Mouse (Mus musculus) liver, adult 2 months (tissue): ENCODE measurements around the gene Npm3.
A peak's percentile ranks its signal among the peaks of the same experiment; 100 is the strongest.

ENCODE experiments used
- CTCF ChIP-seq: fragments of 200-500 bp; IDR thresholded peaks from 2 replicates; pipeline ENCODE4 v1.5.1; 2011; ENCODE audit warnings: low read depth, low read length, control low read depth
- POLR2A ChIP-seq: fragments of 200-500 bp; IDR thresholded peaks from 2 replicates; pipeline ENCODE4 v1.6.1; 2011; ENCODE audit warnings: low read length, control low read depth; ENCODE audit not compliant: insufficient read depth; ENCODE audit errors: extremely low read depth

GRCm38 (mm10) chr19:45747028-45747867, 2.1 kb downstream of the Npm3 start:
- peak; percentile 88 for TF ChIP-seq CTCF
- TF ChIP-seq POLR2A, result no peak
